20 mouse cellular contexts compared by ENCODE assay signal in genomic region chr4:59128935-59129334, GRCm38 (mm10). TPM values are rescaled to one million over a fixed set of nuclear protein-coding genes. Genes with fewer than 3 reads are reported as not detected.
"Had no signal": no experiment of that assay in that cellular context is flagged by ENCODE, and none has a peak within 500 bp of the region (broad histone marks: within the 10 kb centered on the region; RNA-seq: fewer than 3 reads in every experiment).

No protein-coding gene starts in this region.

- H3K27me3 ChIP-seq: neural tube, embryonic 12.5 days; neural tube, embryonic 13.5 days; neural tube, embryonic 15.5 days; stomach, embryonic 15.5 days had no signal

- H3K36me3 ChIP-seq: neural tube, embryonic 12.5 days; neural tube, embryonic 13.5 days; neural tube, embryonic 15.5 days; stomach, embryonic 15.5 days had no signal

- H3K4me1 ChIP-seq: neural tube, embryonic 12.5 days; neural tube, embryonic 13.5 days; neural tube, embryonic 15.5 days; stomach, embryonic 15.5 days had no signal

- DNase-seq: retina, postnatal 1 day; right cerebral cortex, adult 18-20 months; right cerebral cortex, postnatal 14 days; right cerebral cortex, postnatal 4 days; spleen, adult 18-20 months; thymus, adult 18-20 months; thymus, adult 2 months; thymus, postnatal 14 days; thymus, postnatal 25 days; thymus, postnatal 36 days; thymus, postnatal 4 days had no signal

- H3K9me3 ChIP-seq: neural tube, embryonic 12.5 days; neural tube, embryonic 13.5 days; neural tube, embryonic 15.5 days; stomach, embryonic 15.5 days had no signal

- H3K9ac ChIP-seq: neural tube, embryonic 12.5 days; neural tube, embryonic 13.5 days; neural tube, embryonic 15.5 days; stomach, embryonic 15.5 days had no signal

- H3K4me3 ChIP-seq: neural tube, embryonic 12.5 days; neural tube, embryonic 13.5 days; neural tube, embryonic 15.5 days; stomach, embryonic 15.5 days had no signal

- H3K27ac ChIP-seq: neural tube, embryonic 12.5 days; neural tube, embryonic 13.5 days; neural tube, embryonic 15.5 days; stomach, embryonic 15.5 days had no signal

- H3K4me2 ChIP-seq: neural tube, embryonic 12.5 days; neural tube, embryonic 13.5 days; neural tube, embryonic 15.5 days; stomach, embryonic 15.5 days had no signal

RNA-seq across cellular contexts. Expression of gene AI481877, which starts 9.8 kb away (rescaled TPM):
- polyA plus RNA-seq: neural tube, embryonic 11.5 days; neural tube, embryonic 12.5 days; neural tube, embryonic 13.5 days; small intestine, adult 2 months; spleen, adult 2 months; stomach, embryonic 14.5 days; stomach, embryonic 15.5 days; thymus, adult 2 months; urinary bladder, adult 2 months had no signal
